Mouse (Mus musculus) thymus, postnatal 10 days (tissue): ENCODE measurements at regions not wholly inside any gene's neighbourhood (a gene's known extent, or its start where the extent isn't known, plus 50 kb on each side); places are given as distances from the start of the nearest gene placed in this dataset.
"Not testable (repeated sequence)": the region's sequence is repeated elsewhere in the genome, so short reads cannot be mapped to it uniquely, and the experiment has no call there.

Experiments used
- DNase-seq, 2 experiments: peaks; one replicate each; pipeline ENCODE4 v3.0.0; 2021; ENCODE audit warnings: low spot score in 2 of 2

DNA sequence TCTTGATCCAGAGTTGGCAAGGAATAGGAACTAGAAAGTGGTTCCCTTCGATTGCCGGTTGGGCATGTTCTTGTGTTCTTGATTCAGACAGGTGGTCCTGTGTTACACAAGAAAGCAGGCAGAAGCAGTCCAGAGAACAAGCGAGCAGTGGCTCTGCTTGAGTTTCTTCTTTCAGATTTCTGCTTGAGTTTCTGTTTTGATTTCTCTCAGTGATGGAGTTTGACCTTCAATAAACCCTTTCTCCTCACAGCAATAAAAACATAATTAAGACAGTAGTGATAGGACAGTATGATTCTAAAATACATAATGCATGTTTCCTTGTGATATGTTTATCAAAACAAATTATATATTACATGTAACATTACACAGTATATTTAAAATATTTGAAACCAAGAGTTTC, 59.1 kb downstream of the Klf6 start:
- DNase-seq: no peak

DNA sequence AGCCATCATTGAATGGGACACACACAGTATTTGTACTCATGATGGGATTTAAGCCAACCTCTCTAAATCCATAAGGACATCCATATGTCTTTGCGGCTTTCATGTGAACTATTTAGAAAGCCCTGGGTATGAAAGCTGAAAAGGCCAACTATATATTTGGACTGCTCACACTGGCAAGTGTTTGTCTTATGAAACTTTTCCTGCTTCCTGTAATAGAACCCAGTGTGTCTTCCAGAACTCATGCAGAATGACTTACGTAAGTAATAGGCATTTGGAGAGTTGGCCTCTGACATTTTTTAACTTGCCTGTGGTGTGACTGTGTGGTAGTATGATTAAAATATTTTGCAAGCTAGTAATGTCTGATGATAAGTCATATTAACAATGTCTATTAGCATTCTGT, 70.2 kb downstream of the Klf6 start:
- DNase-seq: no peak

DNA sequence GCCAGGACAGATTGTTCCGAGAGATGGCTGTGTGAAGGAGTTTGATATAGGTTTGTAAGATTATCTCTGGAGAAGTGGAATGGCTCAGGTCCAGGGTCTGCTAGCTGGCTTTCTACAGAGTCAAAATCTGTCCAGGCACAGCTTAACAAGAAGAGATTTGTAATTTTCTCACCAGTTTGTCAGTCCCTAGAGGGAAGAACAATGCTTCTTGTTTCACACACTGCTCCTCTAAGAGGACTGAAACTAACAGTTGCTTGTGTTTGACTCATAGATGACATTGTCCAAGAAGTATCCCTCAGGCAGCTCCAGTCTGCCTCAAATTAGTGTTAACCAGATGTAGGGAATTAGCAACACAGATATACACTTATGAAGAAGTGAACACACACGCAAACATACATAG, 76.2 kb downstream of the Klf6 start:
- no peak for DNase-seq

DNA sequence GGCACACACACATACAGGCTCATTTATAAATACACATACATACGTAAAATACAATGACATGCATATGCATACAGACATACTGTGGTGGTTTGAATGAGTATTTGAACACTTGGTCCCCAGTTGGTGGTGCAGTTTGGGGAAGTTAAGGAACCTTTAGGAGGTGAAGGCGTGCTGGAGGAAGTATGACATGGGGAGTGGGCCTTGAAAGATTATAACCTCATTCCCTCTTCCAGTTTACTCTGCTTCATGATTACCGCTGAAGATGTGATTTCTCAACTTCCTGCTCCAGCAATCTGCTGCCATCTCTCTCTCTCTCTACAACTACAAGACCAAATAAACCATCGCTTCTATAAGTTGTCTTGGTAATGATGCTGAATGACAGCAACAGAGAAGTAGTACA, 76.7 kb downstream of the Klf6 start:
- no peak for DNase-seq

DNA sequence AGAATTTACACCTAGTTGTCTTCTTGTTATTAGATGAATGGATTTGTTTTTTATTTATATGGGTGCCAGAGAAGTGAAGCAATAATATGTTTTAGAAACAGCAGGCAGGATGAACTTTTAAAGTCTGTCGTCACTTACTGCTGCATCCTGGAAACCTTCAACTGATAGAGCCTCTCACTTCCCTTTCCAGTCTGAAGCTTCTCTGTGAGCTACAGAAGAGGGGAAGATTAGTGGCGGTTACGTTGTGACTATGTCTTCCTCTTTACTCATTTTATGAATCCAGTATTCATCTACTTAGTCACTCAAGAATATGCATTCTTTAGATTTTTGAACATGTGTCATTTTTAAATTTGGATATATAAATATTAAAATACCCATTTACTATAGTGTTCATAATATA, 78.1 kb downstream of the Klf6 start:
- no peak for DNase-seq

DNA sequence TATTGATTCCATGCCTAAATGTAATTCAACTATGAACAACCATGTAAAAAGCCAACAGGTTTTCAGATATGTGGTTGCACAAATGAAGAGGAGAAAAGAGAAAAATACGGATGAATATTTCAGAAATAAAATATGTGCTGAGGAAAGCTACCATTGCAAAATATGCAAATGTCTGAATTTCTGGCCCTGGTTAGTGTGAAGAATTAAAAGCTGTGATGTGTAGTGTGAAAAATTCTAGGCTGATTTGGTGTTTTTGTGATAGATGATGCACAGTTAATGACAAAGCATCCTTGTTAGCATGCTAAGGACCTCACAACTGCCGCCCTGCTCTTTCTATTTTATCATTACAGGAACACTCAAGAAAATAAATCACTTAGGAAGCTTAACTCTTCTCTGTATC, 91.6 kb downstream of the Klf6 start:
- DNase-seq: no peak

DNA sequence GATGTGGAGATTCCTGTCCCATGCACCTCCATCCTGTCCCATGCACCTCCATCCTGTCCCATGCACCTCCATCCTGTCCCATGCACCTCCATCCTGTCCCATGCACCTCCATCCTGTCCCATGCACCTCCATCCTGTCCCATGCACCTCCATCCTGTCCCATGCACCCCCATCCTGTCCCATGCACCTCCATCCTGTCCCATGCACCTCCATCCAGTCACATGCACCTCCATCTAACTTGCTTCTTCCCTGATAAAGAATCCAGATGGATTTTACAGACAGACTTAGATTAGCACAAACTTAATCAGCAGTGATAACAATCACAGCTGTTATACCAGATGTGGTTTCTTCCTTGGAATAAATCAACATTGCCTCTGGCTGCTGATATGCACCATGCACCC, 93.8 kb downstream of the Klf6 start:
- DNase-seq: not testable (repeated sequence)

DNA sequence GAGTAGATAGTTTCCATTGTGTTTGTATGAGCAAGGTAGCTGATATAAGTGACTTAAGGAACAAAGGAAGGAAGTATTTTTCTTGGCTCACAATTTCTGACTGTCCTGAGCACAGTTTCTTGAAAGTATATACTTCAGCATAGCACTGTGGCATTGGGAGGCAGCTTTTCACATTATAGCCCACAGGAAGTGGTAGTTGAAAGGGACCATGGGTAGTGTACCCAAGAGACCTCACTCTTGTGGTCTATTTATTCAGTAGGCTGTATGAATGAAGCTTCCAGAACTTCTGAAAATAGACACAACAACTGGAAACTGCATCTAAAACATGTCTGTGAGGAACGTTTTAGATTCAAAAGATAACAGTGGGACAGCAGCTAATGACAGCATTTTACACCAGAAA, 94.9 kb downstream of the Klf6 start:
- no peak for DNase-seq

DNA sequence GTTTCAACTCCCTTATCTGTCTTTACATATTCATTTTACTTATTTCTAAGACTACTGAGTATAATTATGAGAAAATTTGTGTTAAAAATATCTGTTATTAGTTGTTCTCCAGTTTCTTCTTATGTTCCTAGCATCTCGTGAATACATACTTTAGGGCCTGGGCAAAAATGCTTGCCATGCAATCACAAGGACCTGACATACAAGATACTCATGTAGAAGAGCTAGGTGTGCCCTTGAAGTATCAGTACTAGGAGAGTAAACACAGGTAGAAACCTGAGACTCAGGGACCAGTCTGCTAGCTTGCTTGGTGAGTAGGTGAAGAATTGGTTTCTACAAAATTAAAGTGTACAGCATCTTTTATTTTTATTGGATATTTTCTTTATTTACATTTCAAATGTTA, 101.7 kb downstream of the Klf6 start:
- no peak for DNase-seq

DNA sequence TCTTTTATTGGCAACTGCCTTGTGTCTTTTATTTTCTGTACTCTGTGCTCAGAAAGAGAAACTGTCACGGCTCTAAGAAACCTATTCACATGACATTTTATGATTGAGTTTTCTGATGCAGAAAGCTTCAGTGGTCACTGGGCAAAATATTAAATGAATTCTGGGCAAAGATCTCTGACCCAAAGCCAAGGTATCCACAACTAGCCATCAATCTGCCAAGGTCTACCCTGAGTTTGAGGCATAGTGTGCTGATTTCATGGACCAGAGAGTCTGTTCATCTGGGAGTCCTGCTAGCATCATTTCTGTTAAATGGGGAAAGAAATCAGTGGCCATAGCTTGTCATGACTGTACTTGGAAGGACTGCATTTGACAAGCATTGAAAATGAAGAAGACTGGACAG, 103.3 kb downstream of the Klf6 start:
- no peak for DNase-seq

DNA sequence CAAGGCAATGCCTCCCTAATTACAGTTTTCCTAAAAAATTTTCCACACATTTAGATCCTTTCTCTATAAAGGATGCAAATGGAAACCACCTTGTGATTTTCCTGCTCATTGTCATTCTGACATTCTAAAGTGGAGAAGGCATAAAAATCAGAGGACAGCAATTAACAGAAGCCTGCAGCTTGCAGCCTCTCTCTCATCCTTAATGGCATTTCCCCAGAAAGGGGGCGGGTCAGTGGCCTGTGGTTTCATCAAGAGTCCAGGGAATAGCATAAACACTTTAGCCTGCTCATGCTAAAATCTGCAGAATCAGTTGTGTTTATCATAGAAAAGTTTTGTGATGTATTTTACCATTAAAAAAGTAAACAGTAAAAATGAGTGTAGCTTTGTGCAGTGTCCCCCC, 117.3 kb downstream of the Klf6 start:
- DNase-seq: no peak

DNA sequence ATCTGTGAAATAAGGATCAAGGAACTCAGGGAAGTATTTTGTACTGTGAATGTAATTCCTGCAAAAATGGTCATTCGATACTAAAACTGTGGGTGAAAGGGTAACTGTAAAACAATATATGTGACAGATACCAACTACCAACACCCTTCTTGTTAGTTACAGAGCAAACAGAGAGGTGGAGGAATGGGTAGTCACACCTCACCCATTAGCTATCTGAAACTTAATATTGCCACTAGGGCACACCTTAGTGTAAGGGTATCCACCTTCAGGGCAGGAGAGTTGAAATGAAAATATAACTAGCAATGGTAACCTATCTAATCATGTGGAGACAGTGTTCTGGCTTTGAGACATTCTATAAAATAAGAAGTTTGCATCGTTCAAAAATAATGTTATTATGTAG, 126.2 kb downstream of the Klf6 start:
- DNase-seq: no peak

DNA sequence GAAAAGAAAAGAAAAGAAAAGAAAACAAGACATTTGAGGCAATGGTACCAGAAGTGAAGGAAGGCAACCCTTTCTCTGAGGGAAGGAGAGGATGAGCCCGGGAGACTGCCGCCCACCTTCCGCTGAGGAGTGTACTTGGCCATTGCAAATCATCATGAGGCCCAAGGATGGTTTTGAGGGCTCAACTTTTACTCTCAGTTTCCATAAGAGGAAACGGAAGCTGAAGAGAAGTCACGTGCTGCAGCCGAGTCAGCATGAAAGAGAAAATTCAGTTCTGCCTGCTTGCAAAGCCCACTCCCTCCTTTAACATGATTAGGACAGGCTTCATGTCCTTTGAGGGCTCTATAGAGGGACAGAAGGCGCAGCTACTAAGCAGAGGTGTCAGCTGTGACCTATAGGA, 127.1 kb downstream of the Klf6 start:
- DNase-seq: no peak

DNA sequence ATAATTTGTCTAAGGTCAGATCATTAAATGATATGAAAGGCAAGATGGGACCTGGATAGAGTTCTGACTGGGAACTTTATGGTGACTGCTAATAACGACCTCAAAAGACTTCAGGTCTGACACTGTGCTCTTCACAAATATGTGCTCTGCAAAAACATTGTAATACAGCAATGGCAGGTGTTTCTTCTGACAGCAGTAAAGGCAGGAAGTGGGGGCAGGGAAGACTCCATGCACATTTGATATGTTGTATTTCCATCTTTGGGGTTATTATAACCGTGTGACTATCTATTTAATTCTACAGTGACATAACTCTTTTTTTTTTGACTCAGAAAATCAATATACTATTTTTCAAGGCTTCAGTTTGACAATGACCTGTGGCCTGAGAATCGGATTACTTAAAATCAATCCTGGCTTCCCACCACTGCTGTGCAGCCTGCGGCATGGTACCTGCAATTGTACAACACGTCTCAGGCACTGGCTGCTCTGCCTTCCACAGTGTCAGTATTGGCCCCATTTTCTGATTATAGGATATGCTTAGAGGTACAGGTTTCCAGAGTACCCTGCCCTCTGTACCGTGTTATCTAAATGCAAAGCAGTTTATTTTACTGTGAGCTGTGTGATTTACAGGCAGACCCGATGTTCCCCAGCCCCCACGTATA, 139.4 kb downstream of the Klf6 start:
- DNase-seq: no peak

DNA sequence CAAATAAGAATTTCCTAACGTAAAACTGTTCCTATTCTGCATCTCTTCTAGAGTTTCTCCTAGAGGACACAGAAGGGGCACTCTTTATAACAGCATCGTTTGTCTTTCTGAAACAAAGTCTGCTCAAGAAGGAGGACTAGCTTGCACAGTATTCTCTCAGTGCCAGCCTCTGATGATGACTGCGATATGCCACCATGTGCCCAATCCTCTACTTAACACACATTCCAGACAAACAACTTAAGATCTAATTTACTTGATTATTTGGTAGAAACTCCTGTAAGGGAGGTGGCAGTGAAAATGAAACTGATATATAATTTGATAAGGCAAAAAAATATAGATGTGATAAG, 139.9 kb downstream of the Klf6 start:
- DNase-seq: no peak

DNA sequence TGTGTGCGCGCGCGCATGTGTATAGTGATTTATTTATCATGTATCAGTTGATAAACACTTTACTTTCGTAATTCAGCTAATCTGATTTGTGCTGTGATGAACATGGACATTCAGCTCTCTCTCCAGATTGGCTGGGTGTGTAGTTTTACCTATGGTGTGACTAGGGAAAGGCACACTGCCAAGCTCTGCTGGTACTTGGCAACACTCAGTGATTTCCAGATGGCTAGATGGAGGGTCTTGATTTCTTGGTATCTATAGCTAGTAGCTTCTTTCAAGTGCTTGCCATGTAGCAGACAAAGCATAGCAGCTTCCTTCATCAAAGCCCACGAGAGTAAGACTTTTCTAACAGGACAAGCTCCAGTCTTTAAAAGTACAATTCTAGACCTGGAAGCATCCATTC, 144.6 kb downstream of the Klf6 start:
- no peak for DNase-seq

DNA sequence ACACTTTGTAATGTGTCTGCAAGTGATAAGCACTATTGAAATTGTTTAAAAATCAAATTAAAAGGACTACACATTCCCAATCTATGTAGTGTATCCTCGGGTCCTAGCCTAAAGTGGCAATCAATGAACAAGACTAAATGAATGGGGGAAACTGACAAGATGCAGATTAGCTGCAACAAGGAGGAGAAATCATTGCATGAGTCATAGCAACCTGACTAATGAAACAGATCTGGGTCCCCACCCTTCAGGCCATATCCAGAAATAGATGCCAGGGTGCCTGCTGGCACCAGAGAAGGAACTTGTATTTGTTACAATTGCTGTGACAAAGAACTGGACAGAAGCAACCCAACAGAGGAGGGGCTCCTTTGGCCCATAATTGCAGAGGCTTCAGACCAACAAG, 148.4 kb downstream of the Klf6 start:
- DNase-seq: no peak

DNA sequence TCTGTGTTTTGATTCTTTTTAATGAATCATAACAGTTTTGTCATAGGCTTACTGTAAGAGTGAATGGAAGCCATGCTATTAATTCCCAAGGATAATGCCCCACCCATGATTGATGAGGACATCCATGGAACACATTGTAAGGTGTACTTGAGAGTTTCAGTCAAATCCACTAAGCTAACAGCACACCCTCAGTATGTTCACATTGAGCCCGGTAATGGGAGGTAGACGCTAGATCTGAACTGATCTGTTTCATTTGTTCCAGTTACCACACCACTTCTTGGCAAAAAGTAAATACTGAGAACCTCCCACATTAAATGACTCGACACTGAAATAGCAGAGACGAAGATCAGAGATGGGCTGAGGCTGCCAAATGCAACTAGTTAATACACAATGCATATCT, 165.9 kb downstream of the Klf6 start:
- no peak for DNase-seq

DNA sequence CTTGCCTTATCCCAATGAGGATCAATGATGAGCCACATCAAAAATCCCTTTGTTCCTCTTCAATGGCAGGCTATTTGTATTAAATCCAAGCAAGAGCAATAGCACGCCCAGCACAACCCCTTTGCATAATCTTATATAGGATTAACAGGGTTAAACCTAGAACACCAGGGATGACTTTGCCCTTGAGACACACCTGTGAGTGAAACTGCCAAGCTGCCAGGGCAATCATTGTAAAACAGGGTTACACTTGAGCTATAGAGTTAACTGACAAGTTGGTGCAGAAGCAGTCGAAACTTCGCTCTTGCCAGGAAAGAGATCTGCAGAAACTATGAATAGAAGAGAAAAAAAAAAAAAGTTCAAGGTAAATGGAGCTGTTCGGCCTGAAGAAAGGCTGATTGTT, 167.6 kb downstream of the Klf6 start:
- DNase-seq: no peak

DNA sequence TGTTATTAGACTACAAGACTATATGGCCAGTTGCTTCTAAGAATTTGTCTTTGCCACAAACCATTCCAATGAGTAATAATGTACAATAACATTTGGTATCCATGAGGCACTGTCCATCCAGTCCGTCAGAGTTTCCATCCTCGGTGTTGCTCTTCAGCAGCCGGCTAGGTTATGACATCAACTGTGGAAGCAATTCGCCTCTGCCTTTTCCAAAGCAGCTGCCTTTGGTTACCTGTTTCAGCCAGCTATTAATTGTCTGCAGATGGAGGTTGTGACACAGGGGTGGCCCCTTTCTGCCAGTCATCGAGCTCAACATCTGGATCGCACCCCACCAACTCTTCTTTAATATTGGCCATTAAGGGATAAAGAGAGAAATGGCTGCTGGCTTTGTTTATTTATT, 168.2 kb downstream of the Klf6 start:
- no peak for DNase-seq

DNA sequence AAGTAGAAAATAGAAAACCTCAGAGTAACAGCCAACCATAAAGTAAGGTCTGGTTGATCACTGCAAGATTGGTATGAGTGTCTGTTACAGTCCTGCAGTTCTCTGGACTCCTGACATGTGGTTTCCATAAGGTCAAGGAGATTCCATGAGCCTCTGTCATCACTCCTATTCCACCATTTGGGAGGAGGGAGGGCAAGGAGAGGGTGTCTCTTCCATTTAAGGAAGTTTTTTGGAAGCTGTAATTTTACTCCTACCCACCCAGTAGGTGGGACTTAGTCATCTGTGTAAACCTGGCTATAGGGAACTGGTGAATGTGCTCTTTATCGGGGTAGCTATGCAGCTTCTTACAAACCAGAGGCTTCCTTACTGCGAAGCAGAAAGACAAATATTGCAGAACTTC, 168.8 kb downstream of the Klf6 start:
- no peak for DNase-seq

DNA sequence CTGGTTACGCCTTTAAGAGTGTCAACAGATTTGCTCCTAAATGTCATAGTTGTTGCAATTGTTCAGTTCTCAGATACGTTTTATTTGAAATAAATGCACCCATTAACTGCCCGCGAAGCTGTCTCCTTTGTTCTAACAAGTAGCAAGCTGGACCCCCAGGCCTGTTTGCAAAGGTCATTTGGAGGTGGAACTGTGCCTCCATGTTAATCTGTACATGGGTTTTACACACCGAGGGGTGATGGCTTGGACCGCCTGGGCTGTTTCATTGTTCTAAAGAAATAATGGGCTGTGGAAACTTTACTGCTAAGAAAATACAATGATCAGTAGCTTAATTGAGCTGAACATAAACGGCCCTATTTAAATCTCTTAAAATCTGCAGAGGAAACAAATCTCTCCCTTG, 178.8 kb downstream of the Klf6 start:
- DNase-seq: no peak

DNA sequence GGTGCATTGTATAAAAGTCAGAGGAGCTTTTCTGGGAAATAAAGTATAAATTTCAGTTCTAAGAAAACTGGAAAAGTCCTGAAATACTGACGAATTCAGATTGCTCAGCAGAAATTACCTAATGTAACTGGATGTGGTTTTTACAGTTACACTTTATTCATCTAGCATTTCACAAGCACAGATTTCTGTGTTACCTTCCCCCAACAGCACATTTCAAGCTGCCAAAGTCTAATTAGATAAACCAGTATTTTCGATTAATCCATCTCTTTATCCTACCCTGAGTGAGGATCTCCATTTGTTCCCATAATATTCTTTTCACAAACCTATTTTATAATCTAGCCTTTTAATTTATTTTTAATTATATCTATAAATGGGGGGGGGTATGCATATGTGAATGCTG, 179.4 kb downstream of the Klf6 start:
- no peak for DNase-seq

DNA sequence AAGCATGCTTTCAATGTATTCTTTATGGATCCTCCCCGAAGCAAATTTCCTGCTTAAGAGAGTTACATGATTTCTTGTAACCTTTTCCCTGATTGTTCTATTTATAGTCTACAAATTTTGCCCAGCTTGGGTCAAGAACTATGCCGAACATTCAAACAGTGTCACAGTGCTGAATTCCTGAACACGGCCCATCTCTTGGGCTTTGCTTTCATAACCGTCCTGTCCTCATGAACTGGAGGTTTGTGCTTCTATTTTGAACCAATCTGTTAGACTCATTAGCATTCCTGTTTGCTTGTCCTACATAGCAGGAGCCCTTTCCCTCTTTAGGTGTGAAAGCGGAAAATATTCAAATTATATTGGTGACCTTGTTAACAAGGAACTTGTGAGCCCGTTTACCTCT, 181.2 kb downstream of the Klf6 start:
- no peak for DNase-seq
